Mouse (Mus musculus) erythroblast, embryonic 14.5 days (primary cell): ENCODE results near the gene Fbxo33.

ENCODE experiments used
- GATA1 ChIP-seq: IDR thresholded peaks from 2 replicates; pipeline ENCODE4 v1.6.1; 2012; ENCODE audit warnings: low read length, inconsistent platforms, mixed read lengths
- TAL1 ChIP-seq: IDR thresholded peaks from 3 replicates; pipeline ENCODE4 v1.6.1; 2012; ENCODE audit warnings: low read length, inconsistent platforms, mixed read lengths

DNA sequence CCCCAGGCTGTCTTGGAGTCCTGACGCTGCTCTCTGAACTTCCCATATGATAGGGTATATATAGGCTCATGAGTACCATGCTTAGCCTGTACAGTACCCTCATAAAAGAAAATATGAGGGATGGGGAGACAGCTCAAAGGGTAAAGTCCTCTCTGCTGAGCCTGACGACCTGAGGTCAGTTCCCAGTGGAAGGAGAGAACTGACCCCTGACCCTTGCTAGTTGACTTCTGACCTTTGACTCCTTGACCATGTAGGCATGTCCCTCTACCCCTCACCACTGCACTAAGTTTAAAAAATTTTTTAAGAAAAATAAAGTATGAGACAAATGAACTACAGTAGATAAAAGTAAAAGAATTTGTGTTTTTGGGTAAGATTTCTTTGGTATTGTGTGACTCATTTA is 58.4 kb downstream of the Fbxo33 start:
- TF ChIP-seq GATA1, result no peak
- no peak for TF ChIP-seq TAL1
